8 mouse cellular contexts compared by ENCODE assay signal in genomic region chr10:68354335-68355231, GRCm38 (mm10).
DNase-seq lines count a peak whose midpoint lies in the region; ATAC-seq lines count a peak whose summit lies in the region.

No protein-coding gene starts in this region.

- no peaks in the 10 kb centered on the region for H3K9me3 ChIP-seq in embryonic facial prominence, embryonic 14.5 days (ENCODE audit: control insufficient read depth, low read length)

- peak; percentile 47 for DNase-seq in urinary bladder, postnatal 25 days (ENCODE audit: low spot score)
- no peak for DNase-seq in urinary bladder, postnatal 10 days (ENCODE audit: low spot score)
- DNase-seq in embryonic facial prominence, embryonic 14.5 days (ENCODE audit: low spot score), result peak; percentile 72
- DNase-seq in kidney, postnatal 10 days, result peak; percentile 71
- peak; percentile 46 for DNase-seq in retina, postnatal 1 day
- no peak for DNase-seq in right cerebral cortex, postnatal 4 days
- DNase-seq in B cell, adult 2 months, result no peak

- no peak overlapping the region for H3K4me3 ChIP-seq in embryonic facial prominence, embryonic 14.5 days (ENCODE audit: low read depth, low read length)

- H3K9ac ChIP-seq in embryonic facial prominence, embryonic 14.5 days (ENCODE audit: low read depth, low read length), result no peak overlapping the region

- H3K4me1 ChIP-seq in embryonic facial prominence, embryonic 14.5 days (ENCODE audit: control insufficient read depth, insufficient read depth, low read length), result 0 out of 2 replicates have a peak, but pooled peaks cover 3% of the 10 kb centered on the region

- WGBS in embryonic facial prominence, embryonic 14.5 days, result 17% methylated on average over 7 of the region's 8 CpGs

- no peaks in the 10 kb centered on the region for H3K27me3 ChIP-seq in embryonic facial prominence, embryonic 14.5 days (replicated peaks; ENCODE audit: control insufficient read depth, insufficient read depth, low read length)

- H3K27ac ChIP-seq in embryonic facial prominence, embryonic 14.5 days (replicated peaks; ENCODE audit: low read depth, low read length), result peak overlapping the region; percentile 79

- no peaks in the 10 kb centered on the region for H3K36me3 ChIP-seq in embryonic facial prominence, embryonic 14.5 days (ENCODE audit: control insufficient read depth, insufficient read depth, low read length)

- peak overlapping the region; percentile 58 for H3K4me2 ChIP-seq in embryonic facial prominence, embryonic 14.5 days (ENCODE audit: low read depth, low read length)

- peak; percentile 48; the same call in 1 of the 2 replicates for ATAC-seq in embryonic facial prominence, embryonic 14.5 days (ENCODE audit: low read depth)
- ATAC-seq in monocyte, adult 5-6 weeks (replicated peaks; ENCODE audit: insufficient number of reproducible peaks, low FRiP score, low TSS enrichment, poor library complexity, severe bottlenecking), result no peak

Comparison
In these comparisons a context has a peak if more than half of its experiments do, and no peak if none do; other contexts are left out.
1. DNase-seq: peak in urinary bladder, postnatal 25 days (single experiment), embryonic facial prominence, embryonic 14.5 days (single experiment), kidney, postnatal 10 days (single experiment) and retina, postnatal 1 day (single experiment); none in urinary bladder, postnatal 10 days (single experiment), right cerebral cortex, postnatal 4 days (single experiment) and B cell, adult 2 months (0 of 2).